Mouse (Mus musculus): Measurements from ENCODE around the gene Tat.

Tat gene

GRCm38 (mm10) chr8:109990224-109990623 lies at the start of gene Tat:
Gene Tat, plus strand, starts transcription at chr8:109990437.
- DNase-seq: no peak

GRCm38 (mm10) chr8:109941606-109942360 lies 48.5 kb upstream of the Tat start:
- DNase-seq: peak; percentile 59

- no peak for DNase-seq
These were observed 45.0 kb upstream of the Tat start for GRCm38 (mm10) chr8:109945153-109945632.

- no peak for DNase-seq
These were observed 44.5 kb upstream of the Tat start for GRCm38 (mm10) chr8:109945694-109946093.

GRCm38 (mm10) chr8:109946272-109946671 lies 44.0 kb upstream of the Tat start:
- no peak for DNase-seq

- DNase-seq: peak; percentile 69
These were observed 42.6 kb upstream of the Tat start for GRCm38 (mm10) chr8:109947447-109948284.

- DNase-seq: no peak
These were observed 42.0 kb upstream of the Tat start for GRCm38 (mm10) chr8:109948285-109948564.

GRCm38 (mm10) chr8:109952171-109952570 lies 38.1 kb upstream of the Tat start:
- DNase-seq: no peak

GRCm38 (mm10) chr8:109954486-109954948 lies 35.7 kb upstream of the Tat start:
- peak; percentile 17 for DNase-seq

GRCm38 (mm10) chr8:109957167-109958028 lies 32.8 kb upstream of the Tat start:
- no peak for DNase-seq

- DNase-seq: no peak
These were observed 32.1 kb upstream of the Tat start for GRCm38 (mm10) chr8:109958036-109958655.

- no peak for DNase-seq
These were observed 31.1 kb upstream of the Tat start for GRCm38 (mm10) chr8:109959112-109959511.

- DNase-seq: peak; percentile 22
These were observed 28.4 kb upstream of the Tat start, which contains the start of gene Marveld3 for GRCm38 (mm10) chr8:109961693-109962367. Gene Marveld3, minus strand, starts transcription at chr8:109962203.

- DNase-seq: no peak
These were observed 27.3 kb upstream of the Tat start for GRCm38 (mm10) chr8:109962896-109963295.

GRCm38 (mm10) chr8:109963421-109963820 lies 26.8 kb upstream of the Tat start:
- no peak for DNase-seq

GRCm38 (mm10) chr8:109964106-109964505 lies 26.1 kb upstream of the Tat start:
- DNase-seq: no peak

GRCm38 (mm10) chr8:109968837-109969236 lies 21.4 kb upstream of the Tat start:
- no peak for DNase-seq

- DNase-seq: no peak
These were observed 19.9 kb upstream of the Tat start for GRCm38 (mm10) chr8:109970323-109970722.

GRCm38 (mm10) chr8:109972901-109973300 lies 17.3 kb upstream of the Tat start:
- no peak for DNase-seq

- DNase-seq: no peak
These were observed 10.9 kb upstream of the Tat start for GRCm38 (mm10) chr8:109979339-109979738.

- DNase-seq: no peak
These were observed 7.7 kb upstream of the Tat start for GRCm38 (mm10) chr8:109982386-109983105.
